Mouse (Mus musculus): ENCODE data around the gene Sarnp. TPM values are rescaled to one million over a fixed set of nuclear protein-coding genes. Genes with fewer than 3 reads are reported as not detected.

Sarnp gene
- total RNA-seq, 2 experiments from 2014 or later: 30.5 to 33.8 TPM

DNA sequence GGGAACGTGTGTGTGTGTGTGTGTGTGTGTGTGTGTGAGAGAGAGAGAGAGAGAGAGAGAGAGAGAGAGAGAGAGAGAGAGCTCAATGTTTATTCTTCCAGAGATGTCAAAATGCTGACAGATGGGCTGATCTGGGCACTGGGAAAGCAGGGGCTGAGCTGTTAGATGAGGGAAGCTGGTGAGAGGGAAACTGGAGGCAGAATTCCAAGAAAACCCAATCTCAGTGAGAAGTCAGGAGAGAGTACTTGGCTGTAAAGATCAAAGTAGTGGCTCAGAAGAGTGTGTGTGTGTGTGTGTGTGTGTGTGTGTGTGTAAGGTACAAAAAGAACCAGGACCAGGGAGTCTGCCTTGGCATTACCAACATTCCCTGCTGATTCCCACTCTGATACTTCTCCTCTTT, 80.4 kb downstream of the Sarnp start:
- intact Hi-C loops (cut with DNase I): no loop called here
- no peak overlapping the region for H3K4me3 ChIP-seq
- no peak for DNase-seq
- H3K27ac ChIP-seq: no peak overlapping the region
- no peak for TF ChIP-seq CTCF (IDR thresholded peaks at IDR 0.05)

DNA sequence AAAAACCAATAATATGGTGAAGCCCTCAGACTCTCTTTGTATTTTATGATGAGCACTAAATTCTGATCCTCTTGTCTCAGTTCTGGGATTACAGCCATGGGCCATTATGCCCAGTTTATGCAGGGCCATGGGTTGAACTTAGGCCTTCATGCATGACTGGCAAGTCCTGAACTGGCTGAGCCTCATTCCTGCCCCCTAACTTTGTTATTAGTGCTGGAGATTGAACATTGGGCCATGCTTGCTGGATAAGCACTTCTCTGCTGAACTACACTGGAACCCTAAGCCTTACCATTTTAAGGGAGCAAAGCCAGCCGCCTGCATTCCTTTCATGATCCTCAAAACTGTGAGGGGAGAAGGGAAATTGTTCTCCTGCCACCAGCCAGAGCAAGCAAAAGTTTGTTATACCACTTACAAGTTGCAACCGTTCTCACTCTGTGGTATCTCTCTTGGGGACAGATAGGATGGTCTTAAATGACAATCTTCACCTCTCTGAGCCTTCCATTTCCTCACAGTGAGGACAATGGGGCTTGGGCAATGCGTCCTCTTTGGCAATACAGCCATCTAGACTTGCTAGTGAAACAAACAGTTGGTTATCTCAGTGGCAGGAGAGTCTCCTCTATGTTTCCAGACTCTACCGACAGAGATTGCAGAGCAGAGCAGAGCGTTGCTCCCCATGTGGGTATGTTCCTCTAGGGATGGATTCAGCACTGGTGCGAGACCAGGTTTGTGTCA, 82.8 kb downstream of the Sarnp start:
- intact Hi-C loops (cut with DNase I): no loop called here
- TF ChIP-seq CTCF (IDR thresholded peaks at IDR 0.05): no peak
- no peak overlapping the region for H3K27ac ChIP-seq

DNA sequence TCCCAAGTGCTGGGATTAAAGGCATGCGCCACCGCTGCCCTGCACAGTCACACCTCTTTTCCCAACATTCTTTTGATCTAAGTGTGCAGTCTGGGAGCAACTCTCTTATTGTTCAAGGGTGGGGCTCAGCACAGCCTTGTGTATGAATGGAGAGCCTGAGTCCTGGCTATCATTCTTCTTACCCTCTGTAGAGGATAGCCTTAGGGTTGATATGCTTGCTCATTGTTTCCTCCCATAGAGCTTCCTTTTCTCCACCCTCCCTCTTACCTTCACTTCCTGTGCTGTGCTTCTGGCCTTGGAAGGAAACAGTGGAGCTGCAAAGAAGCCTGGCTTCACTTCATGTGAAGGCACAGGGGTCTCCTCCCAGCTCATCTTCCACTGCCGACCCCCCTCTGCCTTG, 83.6 kb downstream of the Sarnp start, which contains the start of gene Cd63:
Gene Cd63 (plus strand): TSS at position 292 of the 400 bp plus-strand sequence.
- no peak for TF ChIP-seq CTCF (IDR thresholded peaks at IDR 0.05)
- H3K27ac ChIP-seq: no peak within 1 kb of the TSS
- DNase-seq: no peak
- intact Hi-C loops (cut with DNase I): no loop called here
- no peak within 1 kb of the TSS for H3K4me3 ChIP-seq

More for the DNA sequence above, 82.8 kb downstream of the Sarnp start:
- H3K4me3 ChIP-seq: no peak overlapping the region
- DNase-seq: no peak

- Histone ChIP-seq H3K4me3 (no peak overlapping the region), H3K27ac (no peak overlapping the region)
- TF ChIP-seq CTCF (IDR thresholded peaks at IDR 0.05): no peak
- intact Hi-C loops (cut with DNase I): no loop called here
- DNase-seq: no peak
Measured at GRCm38 (mm10) chr10:128901409-128901808, 84.3 kb downstream of the Sarnp start.

DNA sequence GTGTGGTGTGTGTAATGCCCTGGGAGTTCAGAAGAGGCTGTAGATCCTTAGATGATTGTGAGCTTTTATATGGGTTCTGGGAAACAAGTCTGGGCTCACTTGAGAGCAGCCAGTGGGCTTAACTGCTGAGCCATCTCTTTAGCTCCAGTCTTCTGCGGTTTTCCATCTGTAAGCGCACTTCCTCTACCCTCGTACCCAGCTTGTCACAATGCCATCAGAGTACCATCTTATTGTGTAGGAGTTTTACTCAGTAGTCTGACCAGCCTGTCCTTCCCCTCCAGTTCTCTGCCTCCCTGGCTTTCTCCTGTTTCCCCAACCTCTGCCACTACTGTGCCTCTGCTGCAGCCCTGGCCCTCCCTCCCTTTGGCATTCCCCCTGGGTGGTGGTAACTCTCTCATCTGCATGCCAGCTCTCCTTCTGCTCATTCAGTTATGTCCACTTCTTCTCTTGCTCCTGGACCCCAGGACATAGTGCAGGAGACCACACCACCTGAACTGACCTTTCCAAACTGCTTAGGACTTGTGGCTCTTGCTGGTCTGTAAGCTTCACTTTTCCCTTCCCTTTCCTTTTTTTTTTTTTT, 85.4 kb downstream of the Sarnp start:
- Histone ChIP-seq H3K27ac (no peak overlapping the region), H3K4me3 (no peak overlapping the region)
- intact Hi-C loops (cut with DNase I): no loop called here
- DNase-seq: no peak
- no peak for TF ChIP-seq CTCF (IDR thresholded peaks at IDR 0.05)

DNA sequence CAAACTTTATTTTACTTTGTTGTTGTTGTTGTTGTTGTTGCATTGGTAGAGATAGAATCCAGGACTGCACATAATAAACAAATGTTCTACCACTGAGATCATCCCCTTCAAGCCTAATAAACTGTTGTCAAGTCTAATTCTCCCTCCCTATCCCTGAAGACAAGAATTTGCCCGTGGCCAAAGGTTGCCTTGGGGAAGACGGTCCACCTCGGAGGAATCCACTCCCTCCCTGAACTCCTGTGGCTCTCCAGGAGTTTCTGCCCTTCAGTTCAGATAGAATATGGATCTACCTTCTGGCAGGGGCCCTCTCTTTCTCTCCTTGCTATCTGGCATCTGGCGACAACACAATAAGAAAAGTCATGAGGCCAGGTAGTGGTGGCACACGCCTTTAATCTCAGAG, 87.7 kb downstream of the Sarnp start:
- no peak for TF ChIP-seq CTCF (IDR thresholded peaks at IDR 0.05)
- no peak overlapping the region for H3K27ac ChIP-seq
- intact Hi-C loops (cut with DNase I): no loop called here
- DNase-seq: no peak
- no peak overlapping the region for H3K4me3 ChIP-seq

DNA sequence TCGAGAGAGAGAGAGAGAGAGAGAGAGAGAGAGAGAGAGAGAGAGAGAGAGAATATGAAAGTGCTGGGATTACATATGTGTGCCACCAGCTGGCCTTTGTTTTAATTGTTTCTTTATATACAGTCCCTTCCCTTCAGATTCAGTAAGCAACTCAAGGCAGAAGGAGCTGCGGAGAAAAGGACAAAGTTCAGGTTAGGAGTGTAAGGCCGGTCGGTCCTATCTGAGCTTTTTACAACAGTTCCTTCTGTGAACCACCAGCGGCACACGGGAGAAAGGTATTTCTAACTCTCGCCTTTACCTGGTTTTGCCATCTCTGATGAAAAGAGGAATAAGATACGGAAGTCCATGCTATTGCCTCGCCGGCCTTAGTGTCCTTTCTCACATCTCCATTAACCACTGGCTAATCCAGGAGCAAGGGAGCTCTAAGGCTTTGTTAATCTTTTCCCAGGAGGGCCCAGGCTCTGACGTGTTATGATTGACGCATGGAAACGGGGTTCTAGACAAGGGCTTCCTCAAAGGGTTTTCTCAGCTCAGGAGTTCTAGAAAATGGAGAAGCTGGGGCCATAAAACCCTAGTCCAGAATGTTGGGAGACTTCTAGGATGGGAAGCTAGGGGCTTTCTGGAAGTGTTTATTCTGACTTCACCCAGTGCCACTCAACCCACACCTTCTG, 91.8 kb downstream of the Sarnp start:
- Histone ChIP-seq H3K4me3 (peak overlapping the region; percentile 100), H3K27ac (peak overlapping the region; percentile 99)
- DNase-seq: no peak
- intact Hi-C loops (cut with DNase I): no loop called here
- no peak for TF ChIP-seq CTCF (IDR thresholded peaks at IDR 0.05)

DNA sequence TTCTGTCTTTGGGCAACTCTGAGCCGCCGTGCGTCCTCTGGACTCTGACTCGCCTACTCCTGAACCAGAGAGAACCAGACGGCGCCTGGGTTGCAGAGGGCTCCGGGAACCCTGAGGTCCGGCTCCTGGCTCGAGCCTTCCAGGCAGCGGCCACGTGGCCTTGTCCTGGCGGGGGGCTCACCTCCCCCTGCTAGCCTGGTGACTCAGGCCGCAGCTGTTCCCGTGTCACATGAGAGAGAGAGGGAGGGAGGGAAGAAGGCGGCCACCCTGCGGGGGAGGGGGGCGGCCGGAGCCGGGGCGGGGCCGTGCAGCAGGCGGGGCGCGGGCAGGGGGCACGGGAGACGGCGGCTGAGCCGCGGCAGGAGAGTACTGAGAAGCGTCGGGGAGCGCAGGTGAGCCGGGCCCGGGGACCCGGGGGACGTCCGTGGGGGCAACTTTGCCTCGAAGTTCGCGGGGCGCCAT, 92.5 kb downstream of the Sarnp start:
- Histone ChIP-seq H3K4me3 (peak overlapping the region; percentile 100), H3K27ac (peak overlapping the region; percentile 99)
- no peak for TF ChIP-seq CTCF (IDR thresholded peaks at IDR 0.05)
- intact Hi-C loops (cut with DNase I): loop anchor here (5.0 kb wide), 1 partner anchor 38 kb away; no protein-coding TSS in a partner anchor
- DNase-seq: peak; percentile 96

DNA sequence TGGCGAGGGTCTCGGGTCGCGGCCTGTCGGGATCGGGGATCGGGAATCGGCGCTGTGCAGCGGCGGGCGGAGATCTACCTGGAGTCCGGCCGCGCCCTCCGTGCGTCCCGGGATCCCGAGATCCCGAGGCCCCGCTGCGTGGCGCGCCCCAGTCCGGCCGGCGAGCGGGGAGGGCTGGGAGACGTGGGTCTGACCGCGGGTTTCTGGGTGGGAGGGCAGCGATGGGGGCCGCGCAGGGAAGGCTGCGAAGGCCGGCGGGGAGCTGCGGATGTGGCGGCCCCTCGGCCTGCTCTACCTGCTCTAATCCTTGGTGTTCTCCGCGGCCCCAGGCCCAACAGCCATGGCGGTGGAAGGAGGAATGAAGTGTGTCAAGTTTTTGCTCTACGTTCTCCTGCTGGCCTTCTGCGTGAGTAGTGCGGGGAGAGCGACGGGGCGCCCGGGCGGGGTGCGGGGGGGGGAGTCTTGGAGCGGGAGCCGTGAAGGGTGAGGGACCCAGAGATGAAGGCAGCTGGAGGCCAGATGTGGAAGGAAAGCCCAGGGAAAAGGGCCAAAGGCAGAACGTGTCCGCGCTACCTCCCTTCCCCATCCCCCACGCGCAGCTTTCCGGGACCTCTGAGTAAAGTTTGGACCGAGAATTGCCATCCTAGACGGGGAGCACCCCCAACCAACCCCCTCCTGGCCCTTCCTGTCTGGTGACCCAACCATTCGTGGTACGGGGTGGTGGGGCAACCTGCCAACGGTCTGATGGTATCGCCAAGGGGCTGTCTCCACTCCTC, 93.1 kb downstream of the Sarnp start:
- TF ChIP-seq CTCF (IDR thresholded peaks at IDR 0.05): no peak
- Histone ChIP-seq H3K4me3 (peak overlapping the region; percentile 100), H3K27ac (peak overlapping the region; percentile 99)
- peak; percentile 73 for DNase-seq
- intact Hi-C loops (cut with DNase I): loop anchor here (5.0 kb wide), 1 partner anchor 37 kb away; no protein-coding TSS in a partner anchor

- no peak for DNase-seq
- no peak for TF ChIP-seq CTCF (IDR thresholded peaks at IDR 0.05)
- intact Hi-C loops (cut with DNase I): loop anchor here (5.0 kb wide), 1 partner anchor 36 kb away; no protein-coding TSS in a partner anchor
- peak overlapping the region; percentile 100 for H3K4me3 ChIP-seq
- peak overlapping the region; percentile 99 for H3K27ac ChIP-seq
Measured at GRCm38 (mm10) chr10:128911430-128911829, 94.3 kb downstream of the Sarnp start.

- no peak for TF ChIP-seq CTCF (IDR thresholded peaks at IDR 0.05)
- Histone ChIP-seq H3K27ac (peak overlapping the region; percentile 48; the same call in 1 of the 2 replicates), H3K4me3 (peak overlapping the region; percentile 100)
- intact Hi-C loops (cut with DNase I): loop anchor here (5.0 kb wide), 1 partner anchor 35 kb away; no protein-coding TSS in a partner anchor
- DNase-seq: no peak
Measured at GRCm38 (mm10) chr10:128912268-128912667, 95.1 kb downstream of the Sarnp start.

DNA sequence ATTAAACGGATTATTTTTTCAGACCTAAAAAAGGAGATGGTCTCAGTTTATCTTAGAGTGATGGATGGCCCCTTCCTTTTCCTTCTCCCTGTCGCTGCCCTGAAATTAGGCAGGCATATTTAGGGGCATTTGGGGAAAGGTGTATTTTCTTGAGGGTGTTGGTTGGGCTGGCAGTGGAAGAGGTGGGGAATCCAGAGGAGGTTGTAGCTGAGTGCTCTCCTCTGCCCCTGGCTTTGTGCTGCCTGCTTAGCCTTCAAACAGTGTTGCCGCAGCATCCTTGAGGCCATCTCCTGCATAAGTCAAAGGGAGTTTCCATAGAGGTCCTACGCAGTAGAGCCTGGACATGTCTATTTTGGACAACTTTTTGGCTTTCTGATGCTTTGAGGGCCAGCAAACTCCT, 95.7 kb downstream of the Sarnp start:
- no peak for TF ChIP-seq CTCF (IDR thresholded peaks at IDR 0.05)
- DNase-seq: no peak
- intact Hi-C loops (cut with DNase I): loop anchor here (5.0 kb wide), 1 partner anchor 35 kb away; no protein-coding TSS in a partner anchor
- peak overlapping the region; percentile 48 for H3K27ac ChIP-seq
- no peak overlapping the region; the same call in 1 of the 2 replicates for H3K4me3 ChIP-seq

All from gastrocnemius, adult 2 months (tissue).